Mouse (Mus musculus): ENCODE data around the gene Rchy1.
A peak's percentile ranks its signal among the peaks of the same experiment; 100 is the strongest.

Rchy1 gene

GRCm38 (mm10) chr5:91962639-91963440 lies at the start of gene Rchy1:
TSS of gene Rchy1 (minus strand) at chr5:91963068.
- DNase-seq (ENCODE audit: low spot score) = peak; percentile 84

- DNase-seq (ENCODE audit: low spot score) = no peak
Observed at GRCm38 (mm10) chr5:92011756-92012155, 48.9 kb upstream of the Rchy1 start.

- DNase-seq (ENCODE audit: low spot score) = no peak
Observed at GRCm38 (mm10) chr5:92009827-92010226, 47.0 kb upstream of the Rchy1 start.

GRCm38 (mm10) chr5:92003011-92003410 lies 40.1 kb upstream of the Rchy1 start:
- no peak for DNase-seq (ENCODE audit: low spot score)

- DNase-seq (ENCODE audit: low spot score) = no peak
Observed at GRCm38 (mm10) chr5:92000770-92001169, 37.9 kb upstream of the Rchy1 start.

GRCm38 (mm10) chr5:91994546-91994945 lies 31.7 kb upstream of the Rchy1 start:
- no peak for DNase-seq (ENCODE audit: low spot score)

- DNase-seq (ENCODE audit: low spot score) = no peak
Observed at GRCm38 (mm10) chr5:91993061-91993460, 30.2 kb upstream of the Rchy1 start.

GRCm38 (mm10) chr5:91991191-91991937 lies 28.5 kb upstream of the Rchy1 start:
- no peak for DNase-seq (ENCODE audit: low spot score)

GRCm38 (mm10) chr5:91989261-91989660 lies 26.4 kb upstream of the Rchy1 start:
- DNase-seq (ENCODE audit: low spot score) = no peak

- DNase-seq (ENCODE audit: low spot score) = no peak
Observed at GRCm38 (mm10) chr5:91987799-91988198, 24.9 kb upstream of the Rchy1 start.

GRCm38 (mm10) chr5:91987236-91987635 lies 24.4 kb upstream of the Rchy1 start, which contains the start of gene Odaph:
TSS of gene Odaph (plus strand) at chr5:91987475.
- DNase-seq (ENCODE audit: low spot score) = no peak

GRCm38 (mm10) chr5:91985721-91986120 lies 22.9 kb upstream of the Rchy1 start:
- DNase-seq (ENCODE audit: low spot score) = no peak

- no peak for DNase-seq (ENCODE audit: low spot score)
Observed at GRCm38 (mm10) chr5:91983490-91983889, 20.6 kb upstream of the Rchy1 start.

- no peak for DNase-seq (ENCODE audit: low spot score)
Observed at GRCm38 (mm10) chr5:91981176-91981840, 18.4 kb upstream of the Rchy1 start.

GRCm38 (mm10) chr5:91977397-91977770 lies 14.5 kb upstream of the Rchy1 start:
- DNase-seq (ENCODE audit: low spot score) = no peak

GRCm38 (mm10) chr5:91976566-91977396 lies 13.9 kb upstream of the Rchy1 start:
- no peak for DNase-seq (ENCODE audit: low spot score)

GRCm38 (mm10) chr5:91975758-91976157 lies 12.9 kb upstream of the Rchy1 start:
- no peak for DNase-seq (ENCODE audit: low spot score)

GRCm38 (mm10) chr5:91974002-91974401 lies 11.1 kb upstream of the Rchy1 start:
- DNase-seq (ENCODE audit: low spot score) = no peak

GRCm38 (mm10) chr5:91972046-91972445 lies 9.2 kb upstream of the Rchy1 start:
- no peak for DNase-seq (ENCODE audit: low spot score)

GRCm38 (mm10) chr5:91962259-91962638 lies 619 bp downstream of the Rchy1 start:
- DNase-seq (ENCODE audit: low spot score) = no peak

- DNase-seq (ENCODE audit: low spot score) = no peak
Observed at GRCm38 (mm10) chr5:91961370-91961769, 1.5 kb downstream of the Rchy1 start.

Measured in ovary, postnatal 10 days (tissue).